Mouse (Mus musculus) hindbrain, embryonic 15.5 days (tissue): ENCODE results near the gene Srd5a3. TPM values are rescaled to one million over a fixed set of nuclear protein-coding genes. Genes with fewer than 3 reads are reported as not detected.
"Not testable (repeated sequence)": the region's sequence is repeated elsewhere in the genome, so short reads cannot be mapped to it uniquely, and the experiment has no call there.

Source experiments
- ATAC-seq: fragments of 200-750 bp; cut with Nextera tagmentation; 2 replicates; pipeline ENCODE4 v1.8.0; 2017; ENCODE audit warnings: low read depth, moderate number of reproducible peaks, moderate TSS enrichment; ENCODE audit not compliant: low FRiP score
- H3K27ac ChIP-seq: fragments of 300-500 bp; sonication (generic); replicated peaks from 2 replicates; pipeline ENCODE4 v1.5.1; 2015; ENCODE audit warnings: mild to moderate bottlenecking, inconsistent platforms
- H3K27me3 ChIP-seq: fragments of 300-500 bp; sonication (generic); 2 replicates; pipeline ENCODE4 v1.6.1; 2015; ENCODE audit warnings: control low read depth, inconsistent platforms
- H3K36me3 ChIP-seq: fragments of 300-500 bp; sonication (generic); 2 replicates; pipeline ENCODE4 v1.6.1; 2015; ENCODE audit warnings: control low read depth, inconsistent platforms
- H3K4me1 ChIP-seq: fragments of 300-500 bp; sonication (generic); replicated peaks from 2 replicates; pipeline ENCODE4 v1.6.1; 2015; ENCODE audit warnings: control low read depth, inconsistent platforms
- H3K4me2 ChIP-seq: fragments of 300-500 bp; sonication (generic); 2 replicates; pipeline ENCODE4 v1.6.1; 2015; ENCODE audit warnings: moderate library complexity, mild to moderate bottlenecking, inconsistent platforms
- H3K4me3 ChIP-seq: fragments of 300-500 bp; sonication (generic); 2 replicates; pipeline ENCODE4 v1.5.1; 2015; ENCODE audit warnings: mild to moderate bottlenecking, inconsistent platforms
- H3K9ac ChIP-seq: fragments of 300-500 bp; sonication (generic); 2 replicates; pipeline ENCODE4 v1.6.1; 2015; ENCODE audit warnings: inconsistent platforms
- H3K9me3 ChIP-seq: fragments of 300-500 bp; sonication (generic); 2 replicates; pipeline ENCODE4 v1.6.1; 2016; ENCODE audit warnings: control low read depth, inconsistent platforms
- WGBS: fragments of 180-500 bp; shearing (Covaris S2); methylation state at CpG from one replicate; pipeline ENCODE4 v1.1.7; 2015; 5-methylcytosine and 5-hydroxymethylcytosine counted together
- polyA plus RNA-seq: library from polyadenylated mRNA; unstranded; fragments of >200 nt; fragmentation: Nextera tagmentation; extraction: Ambion mirVana; gene quantifications from 2 replicates; pipeline ENCODE4 v1.2.1, GENCODE M21; 2015

The Srd5a3 gene
- 18.0 and 18.8 TPM in 2 replicates for polyA plus RNA-seq

GRCm38 (mm10) chr5:76139808-76140729, at the start of gene Srd5a3:
Gene Srd5a3, plus strand, starts transcription at chr5:76140271.
- H3K4me3 ChIP-seq, result peak within 1 kb of the TSS; percentile 78
- peaks cover 20% of the 10 kb centered on the region for H3K4me1 ChIP-seq
- no peaks in the 10 kb centered on the region for H3K9me3 ChIP-seq
- H3K4me2 ChIP-seq, result peak within 1 kb of the TSS; percentile 92
- no peaks in the 10 kb centered on the region for H3K27me3 ChIP-seq
- no peaks in the 10 kb centered on the region for H3K36me3 ChIP-seq
- peak within 1 kb of the TSS; percentile 88 for H3K9ac ChIP-seq
- 2% methylated on average over 55 of the region's 69 CpGs for WGBS
- peak within 1 kb of the TSS; percentile 94 for H3K27ac ChIP-seq
- ATAC-seq, result peak; percentile 96

GRCm38 (mm10) chr5:76103809-76104208, 36.3 kb upstream of the Srd5a3 start:
- H3K27ac ChIP-seq, ATAC-seq, H3K27me3 ChIP-seq, H3K4me3 ChIP-seq, H3K36me3 ChIP-seq, H3K4me1 ChIP-seq, H3K4me2 ChIP-seq, H3K9me3 ChIP-seq, H3K9ac ChIP-seq: not testable (repeated sequence)
- WGBS, result 72% methylated on average over 5 of the region's 5 CpGs

- Histone ChIP-seq H3K9ac (no peak overlapping the region), H3K4me1 (no peaks in the 10 kb centered on the region), H3K27me3 (no peaks in the 10 kb centered on the region), H3K27ac (no peak overlapping the region), H3K9me3 (no peaks in the 10 kb centered on the region), H3K4me3 (no peak overlapping the region), H3K36me3 (no peaks in the 10 kb centered on the region), H3K4me2 (no peak overlapping the region)
- 74% methylated on average over 5 of the region's 5 CpGs for WGBS
- no peak for ATAC-seq
Observed at GRCm38 (mm10) chr5:76107306-76107705, 32.8 kb upstream of the Srd5a3 start.

- ATAC-seq, result no peak
- no peaks in the 10 kb centered on the region for H3K27me3 ChIP-seq
- WGBS, result 83% methylated on average over 3 of the region's 3 CpGs
Observed at GRCm38 (mm10) chr5:76108496-76108895, 31.6 kb upstream of the Srd5a3 start.

GRCm38 (mm10) chr5:76111173-76111572, 28.9 kb upstream of the Srd5a3 start:
- Histone ChIP-seq H3K4me3 (no peak overlapping the region), H3K9me3 (no peaks in the 10 kb centered on the region), H3K36me3 (no peaks in the 10 kb centered on the region), H3K4me2 (no peak overlapping the region), H3K27ac (no peak overlapping the region), H3K27me3 (no peaks in the 10 kb centered on the region), H3K4me1 (no peaks in the 10 kb centered on the region), H3K9ac (no peak overlapping the region)
- WGBS, result 94% methylated on average over 3 of the region's 3 CpGs
- ATAC-seq, result no peak

More at GRCm38 (mm10) chr5:76108496-76108895, 31.6 kb upstream of the Srd5a3 start:
- Histone ChIP-seq H3K27ac (no peak overlapping the region), H3K4me1 (no peaks in the 10 kb centered on the region), H3K4me2 (no peak overlapping the region), H3K4me3 (no peak overlapping the region), H3K36me3 (no peaks in the 10 kb centered on the region), H3K9me3 (no peaks in the 10 kb centered on the region), H3K9ac (no peak overlapping the region)

- H3K9me3 ChIP-seq, result no peaks in the 10 kb centered on the region
- H3K27ac ChIP-seq, result no peak overlapping the region
- ATAC-seq, result no peak
- WGBS, result 83% methylated on average over 4 of the region's 4 CpGs
- no peaks in the 10 kb centered on the region for H3K36me3 ChIP-seq
- H3K4me1 ChIP-seq, result no peaks in the 10 kb centered on the region
- no peak overlapping the region for H3K4me2 ChIP-seq
- no peak overlapping the region for H3K4me3 ChIP-seq
- no peaks in the 10 kb centered on the region for H3K27me3 ChIP-seq
- H3K9ac ChIP-seq, result no peak overlapping the region
Observed at GRCm38 (mm10) chr5:76112016-76112415, 28.1 kb upstream of the Srd5a3 start.

GRCm38 (mm10) chr5:76115436-76116041, 24.5 kb upstream of the Srd5a3 start:
- 82% methylated on average over 8 of the region's 8 CpGs for WGBS

GRCm38 (mm10) chr5:76118441-76118840, 21.6 kb upstream of the Srd5a3 start:
- no peak for ATAC-seq
- no peak overlapping the region for H3K9ac ChIP-seq
- 36% methylated on average over 7 of the region's 7 CpGs for WGBS
- no peaks in the 10 kb centered on the region for H3K27me3 ChIP-seq
- H3K4me1 ChIP-seq, result no peaks in the 10 kb centered on the region
- H3K36me3 ChIP-seq, result no peaks in the 10 kb centered on the region
- H3K4me3 ChIP-seq, result no peak overlapping the region
- no peak overlapping the region for H3K27ac ChIP-seq
- no peaks in the 10 kb centered on the region for H3K9me3 ChIP-seq
- no peak overlapping the region for H3K4me2 ChIP-seq

More at GRCm38 (mm10) chr5:76115436-76116041, 24.5 kb upstream of the Srd5a3 start:
- Histone ChIP-seq H3K4me1 (no peaks in the 10 kb centered on the region), H3K27me3 (no peaks in the 10 kb centered on the region), H3K9ac (no peak overlapping the region), H3K27ac (no peak overlapping the region), H3K36me3 (no peaks in the 10 kb centered on the region), H3K4me2 (no peak overlapping the region), H3K9me3 (no peaks in the 10 kb centered on the region), H3K4me3 (no peak overlapping the region)
- ATAC-seq, result no peak

GRCm38 (mm10) chr5:76120634-76121033, 19.4 kb upstream of the Srd5a3 start:
- Histone ChIP-seq H3K4me3 (no peak overlapping the region), H3K27ac (no peak overlapping the region), H3K9ac (no peak overlapping the region), H3K4me1 (no peaks in the 10 kb centered on the region), H3K36me3 (no peaks in the 10 kb centered on the region), H3K4me2 (no peak overlapping the region), H3K27me3 (no peaks in the 10 kb centered on the region), H3K9me3 (no peaks in the 10 kb centered on the region)
- ATAC-seq, result no peak
- WGBS, result 82% methylated on average over 5 of the region's 5 CpGs

- no peak overlapping the region for H3K4me3 ChIP-seq
- H3K4me1 ChIP-seq, result no peaks in the 10 kb centered on the region
- H3K36me3 ChIP-seq, result no peaks in the 10 kb centered on the region
- H3K9ac ChIP-seq, result no peak overlapping the region
- no peak overlapping the region for H3K27ac ChIP-seq
- H3K9me3 ChIP-seq, result no peaks in the 10 kb centered on the region
- WGBS, result 88% methylated on average over 5 of the region's 5 CpGs
- H3K4me2 ChIP-seq, result no peak overlapping the region
- no peak for ATAC-seq
- no peaks in the 10 kb centered on the region for H3K27me3 ChIP-seq
Observed at GRCm38 (mm10) chr5:76127584-76128316, 12.3 kb upstream of the Srd5a3 start.

- WGBS, result 52% methylated on average over 2 of the region's 2 CpGs
- no peak overlapping the region for H3K4me2 ChIP-seq
- ATAC-seq, result no peak
- H3K27ac ChIP-seq, result no peak overlapping the region
- no peaks in the 10 kb centered on the region for H3K36me3 ChIP-seq
- H3K4me3 ChIP-seq, result no peak overlapping the region
- H3K9ac ChIP-seq, result no peak overlapping the region
- H3K9me3 ChIP-seq, result no peaks in the 10 kb centered on the region
- H3K4me1 ChIP-seq, result no peaks in the 10 kb centered on the region
- no peaks in the 10 kb centered on the region for H3K27me3 ChIP-seq
Observed at GRCm38 (mm10) chr5:76130292-76130691, 9.8 kb upstream of the Srd5a3 start.

GRCm38 (mm10) chr5:76131990-76132389, 8.1 kb upstream of the Srd5a3 start:
- Histone ChIP-seq H3K4me3 (no peak overlapping the region), H3K4me1 (no peaks in the 10 kb centered on the region), H3K9me3 (no peaks in the 10 kb centered on the region), H3K36me3 (no peaks in the 10 kb centered on the region), H3K9ac (no peak overlapping the region), H3K4me2 (no peak overlapping the region), H3K27ac (no peak overlapping the region), H3K27me3 (no peaks in the 10 kb centered on the region)
- no peak for ATAC-seq
- 91% methylated on average over 4 of the region's 4 CpGs for WGBS
